Mouse (Mus musculus) hindbrain, embryonic 12.5 days (tissue): ENCODE results near the gene Hmg20b. TPM values are rescaled to one million over a fixed set of nuclear protein-coding genes. Genes with fewer than 3 reads are reported as not detected.

Experiments
- microRNA-seq: library from miRNA; unstranded; fragments of <30 nt; microRNA quantifications from one replicate; pipeline ENCODE4, GENCODE M21; 2017
- polyA plus RNA-seq: library from polyadenylated mRNA; unstranded; fragments of >200 nt; fragmentation: Nextera tagmentation; extraction: Ambion mirVana; gene quantifications from 2 replicates; pipeline ENCODE4 v1.2.1, GENCODE M21; 2016

The Hmg20b gene
- polyA plus RNA-seq, 1 experiment from 2014 or later = 93.4 TPM

Small RNA genes lying within 50 kb of the gene (microRNA-seq; reads per million reads assigned to microRNA genes)
- not detected for gene Mir6913

Other genes starting within 250 kb of the Hmg20b start
- gene Map2k2, start 244.6 kb downstream of the Hmg20b start, polyA plus RNA-seq = 223 and 232 TPM in 2 replicates
- 17.7 and 18.2 TPM in 2 replicates for gene Zbtb7a, start 215.3 kb downstream of the Hmg20b start, polyA plus RNA-seq
- gene Pias4, start 182.6 kb downstream of the Hmg20b start, polyA plus RNA-seq = 56.7 and 59.2 TPM in 2 replicates
- 539 TPM in 2 replicates for gene Eef2, start 173.8 kb downstream of the Hmg20b start, polyA plus RNA-seq
- 86.4 and 94.5 TPM in 2 replicates for gene Dapk3, start 167.5 kb downstream of the Hmg20b start, polyA plus RNA-seq
- gene 4930442H23Rik, start 166.6 kb downstream of the Hmg20b start, polyA plus RNA-seq = not detected in 2 replicates
- gene Nmrk2, start 148.4 kb downstream of the Hmg20b start, polyA plus RNA-seq = not detected in 2 replicates
- 33.7 and 36.8 TPM in 2 replicates for gene Atcay, start 119.6 kb downstream of the Hmg20b start, polyA plus RNA-seq
- 14.0 and 15.6 TPM in 2 replicates for gene Zfr2, start 117.3 kb downstream of the Hmg20b start, polyA plus RNA-seq
- gene Matk, start 97.5 kb downstream of the Hmg20b start, polyA plus RNA-seq = 6.3 and 6.8 TPM in 2 replicates
- 142 and 155 TPM in 2 replicates for gene Mrpl54, start 83.5 kb downstream of the Hmg20b start, polyA plus RNA-seq
- 36.9 and 38.1 TPM in 2 replicates for gene Apba3, start 83.5 kb downstream of the Hmg20b start, polyA plus RNA-seq
- gene Tjp3, start 58.9 kb downstream of the Hmg20b start, polyA plus RNA-seq = 5.4 and 6.8 TPM in 2 replicates
- gene Pip5k1c, start 57.5 kb downstream of the Hmg20b start, polyA plus RNA-seq = 97.3 and 103 TPM in 2 replicates
- 53.3 and 54.5 TPM in 2 replicates for gene Cactin, start 29.4 kb downstream of the Hmg20b start, polyA plus RNA-seq
- gene Tbxa2r, start 21.7 kb downstream of the Hmg20b start, polyA plus RNA-seq = 2.7 and 3.1 TPM in 2 replicates
- gene Gipc3, start 7.2 kb downstream of the Hmg20b start, polyA plus RNA-seq = not detected in 2 replicates
- gene Mfsd12, start 7.0 kb upstream of the Hmg20b start, polyA plus RNA-seq = 11.4 and 12.9 TPM in 2 replicates
- 0.52 and 0.88 TPM in 2 replicates for gene 4930404N11Rik, start 15.3 kb upstream of the Hmg20b start, polyA plus RNA-seq
- 132 and 134 TPM in 2 replicates for gene Fzr1, start 28.0 kb upstream of the Hmg20b start, polyA plus RNA-seq
- gene Dohh, start 33.9 kb upstream of the Hmg20b start, polyA plus RNA-seq = 62.7 and 67.5 TPM in 2 replicates
- gene Gm48551, start 34.0 kb upstream of the Hmg20b start, polyA plus RNA-seq = 5.7 and 5.9 TPM in 2 replicates
- 1.1 and 2.4 TPM in 2 replicates for gene Gm48552, start 38.5 kb upstream of the Hmg20b start, polyA plus RNA-seq
- 1.9 and 2.7 TPM in 2 replicates for gene Smim24, start 42.6 kb upstream of the Hmg20b start, polyA plus RNA-seq
- 30.9 and 31.5 TPM in 2 replicates for gene Nfic, start 105.2 kb upstream of the Hmg20b start, polyA plus RNA-seq
- gene Celf5, start 132.2 kb upstream of the Hmg20b start, polyA plus RNA-seq = 37.1 and 41.3 TPM in 2 replicates
- 75.1 and 79.5 TPM in 2 replicates for gene Ncln, start 145.9 kb upstream of the Hmg20b start, polyA plus RNA-seq
- gene S1pr4, start 149.7 kb upstream of the Hmg20b start, polyA plus RNA-seq = 0.52 and 0.65 TPM in 2 replicates
- gene Gna15, start 173.7 kb upstream of the Hmg20b start, polyA plus RNA-seq = 0.75 and 0.82 TPM in 2 replicates
- 75.2 and 76.3 TPM in 2 replicates for gene Gna11, start 194.7 kb upstream of the Hmg20b start, polyA plus RNA-seq
- 476 and 504 TPM in 2 replicates for gene Aes, start 209.0 kb upstream of the Hmg20b start, polyA plus RNA-seq
- gene Tle2, start 224.1 kb upstream of the Hmg20b start, polyA plus RNA-seq = 30.6 and 32.1 TPM in 2 replicates